Mouse (Mus musculus): Measurements from ENCODE around the gene Csf2. TPM values are rescaled to one million over a fixed set of nuclear protein-coding genes. Genes with fewer than 3 reads are reported as not detected.

Gene Csf2
- total RNA-seq, 1 experiment = not detected

DNA sequence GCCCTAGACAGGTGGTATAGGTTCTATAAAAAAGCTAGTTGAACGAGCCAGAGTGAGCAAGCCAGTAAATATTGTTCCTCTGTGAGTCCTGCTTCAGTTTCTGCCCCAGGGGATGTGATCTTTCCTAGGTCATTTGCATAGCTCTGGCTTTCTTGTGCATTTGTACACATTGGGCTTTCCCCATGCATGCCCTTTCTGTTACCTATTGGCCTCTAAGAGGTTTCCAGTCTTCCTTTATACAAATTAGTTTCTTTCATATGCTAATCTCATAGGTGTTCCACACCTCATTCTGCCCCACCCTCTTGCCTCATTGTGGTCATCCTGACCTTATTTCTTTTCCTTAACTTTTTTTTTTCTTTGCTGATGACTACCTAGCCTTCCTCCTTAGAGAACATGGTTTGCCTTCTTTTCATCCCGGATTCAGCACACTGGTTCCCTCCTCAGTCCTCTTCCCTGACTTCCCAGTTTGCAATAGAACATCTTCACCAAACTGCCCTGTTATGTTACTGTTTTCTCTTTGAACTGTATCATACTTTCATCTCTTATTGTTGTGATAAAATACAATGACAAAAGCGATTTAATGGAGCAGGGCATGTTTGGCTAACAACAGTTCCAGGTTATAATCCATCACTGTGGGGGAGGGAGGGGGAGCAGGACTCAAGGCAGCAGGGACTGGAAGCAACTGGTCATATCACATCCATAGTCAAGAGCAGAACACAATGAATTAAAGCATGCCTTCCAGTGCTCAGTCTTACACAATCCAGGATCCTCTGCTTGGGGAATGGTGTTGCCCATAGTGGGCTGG is 47.4 kb downstream of the Csf2 start:
- Histone ChIP-seq H3K4me3 (ENCODE audit: insufficient read depth in 1 of 2, low read depth in 1 of 2, low read length in 2 of 2, poor library complexity in 1 of 2, severe bottlenecking in 1 of 2) (no peak overlapping the region), H3K4me1 (ENCODE audit: control insufficient read depth in 2 of 2, insufficient read depth in 2 of 2, low read length in 2 of 2, poor library complexity in 1 of 2) (peaks cover 0 to 8% of the 10 kb centered on the region in 2 experiments; a peak in 2 of 4 replicates), H3K9ac (ENCODE audit: insufficient read depth, low read depth, low read length, poor library complexity, severe bottlenecking) (no peak overlapping the region), H3K9me3 (ENCODE audit: control insufficient read depth, insufficient read depth, low read depth, low read length) (no peaks in the 10 kb centered on the region), H3K27ac (ENCODE audit: insufficient read depth, low read depth, low read length, poor library complexity, severe bottlenecking) (no peak overlapping the region; the same call in 1 of the 2 replicates), H3K36me3 (ENCODE audit: control insufficient read depth, insufficient read depth, low read length, poor library complexity, severe bottlenecking) (no peaks in the 10 kb centered on the region)
- DNase-seq (ENCODE audit: low read depth, low spot score) = peak; percentile 46
- in situ Hi-C loops (cut with MboI; ENCODE audit: low sequenced_read_pairs in 2 of 2, unreplicated experiment in 2 of 2) = no loop called here
- TF ChIP-seq ZNF384 (IDR thresholded peaks at IDR 0.05; ENCODE audit: low read depth, low read length) (peak; percentile 67; the same call in 1 of the 2 replicates), HCFC1 (IDR thresholded peaks at IDR 0.05; ENCODE audit: borderline replicate concordance, insufficient read depth, low read length) (no peak)

DNA sequence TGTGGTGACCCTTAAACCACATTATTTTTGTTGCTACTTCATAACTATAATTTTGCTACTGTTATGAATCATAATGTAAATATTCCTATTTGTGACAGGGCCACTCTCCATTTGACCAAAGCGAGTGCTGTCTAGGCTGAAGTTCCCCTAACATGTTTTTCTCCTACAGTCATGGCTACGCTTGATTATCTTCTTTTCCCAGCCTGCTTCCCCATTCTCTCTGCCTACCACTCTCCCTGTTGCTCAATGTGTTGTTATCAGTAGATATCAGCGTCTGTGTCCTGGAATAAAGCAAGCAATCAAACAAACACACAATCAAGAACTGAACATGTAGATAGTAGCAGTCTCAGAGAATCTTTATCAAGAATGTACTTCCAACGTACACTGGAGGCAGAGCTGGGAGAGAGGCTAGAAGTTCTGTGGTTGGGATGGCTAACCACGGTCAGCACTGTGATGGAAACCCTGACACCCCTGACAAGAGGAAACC is 48.1 kb downstream of the Csf2 start:
- Histone ChIP-seq H3K9me3 (ENCODE audit: control insufficient read depth, insufficient read depth, low read depth, low read length) (no peaks in the 10 kb centered on the region), H3K36me3 (ENCODE audit: control insufficient read depth, insufficient read depth, low read length, poor library complexity, severe bottlenecking) (no peaks in the 10 kb centered on the region), H3K27ac (ENCODE audit: insufficient read depth, low read depth, low read length, poor library complexity, severe bottlenecking) (no peak overlapping the region; the same call in 1 of the 2 replicates), H3K4me3 (ENCODE audit: insufficient read depth in 1 of 2, low read depth in 1 of 2, low read length in 2 of 2, poor library complexity in 1 of 2, severe bottlenecking in 1 of 2) (no peak overlapping the region), H3K4me1 (ENCODE audit: control insufficient read depth in 2 of 2, insufficient read depth in 2 of 2, low read length in 2 of 2, poor library complexity in 1 of 2) (peaks cover 0 to 8% of the 10 kb centered on the region in 2 experiments; a peak in 2 of 4 replicates), H3K9ac (ENCODE audit: insufficient read depth, low read depth, low read length, poor library complexity, severe bottlenecking) (no peak overlapping the region)
- TF ChIP-seq ZNF384 (IDR thresholded peaks at IDR 0.05; ENCODE audit: low read depth, low read length) (no peak), MAFK (IDR thresholded peaks at IDR 0.05; ENCODE audit: insufficient read depth, low read depth, low read length) (no peak), HCFC1 (IDR thresholded peaks at IDR 0.05; ENCODE audit: borderline replicate concordance, insufficient read depth, low read length) (no peak), ZC3H11A (IDR thresholded peaks at IDR 0.05; ENCODE audit: borderline replicate concordance, low read depth, low read length) (no peak), CHD2 (IDR thresholded peaks at IDR 0.05; ENCODE audit: low read depth, low read length) (no peak)
- in situ Hi-C loops (cut with MboI; ENCODE audit: low sequenced_read_pairs in 2 of 2, unreplicated experiment in 2 of 2) = no loop called here
- DNase-seq (ENCODE audit: low read depth, low spot score) = no peak

Other genes starting within 250 kb of the Csf2 start
- gene Slc22a4, start 221.6 kb downstream of the Csf2 start, total RNA-seq (2012; rRNA removed) = 0.27 TPM in 1 of 2 replicates, not detected in the other
- 3.2 and 4.3 TPM in 2 replicates for gene Pdlim4, start 180.7 kb downstream of the Csf2 start, total RNA-seq (2012; rRNA removed)
- 53.2 and 68.9 TPM in 2 replicates for gene P4ha2, start 149.6 kb downstream of the Csf2 start, total RNA-seq (2012; rRNA removed)
- not detected in 2 replicates for gene Il3, start 17.6 kb upstream of the Csf2 start, total RNA-seq (2012; rRNA removed)
- gene Acsl6, start 54.1 kb upstream of the Csf2 start, total RNA-seq (2012; rRNA removed) = 3.7 and 5.3 TPM in 2 replicates
- gene Meikin, start 121.0 kb upstream of the Csf2 start, total RNA-seq (2012; rRNA removed) = not detected in 2 replicates
- gene Fnip1, start 188.5 kb upstream of the Csf2 start, total RNA-seq (2012; rRNA removed) = 13.5 and 13.9 TPM in 2 replicates